Mouse (Mus musculus) midbrain, embryonic 16.5 days (tissue): ENCODE data around the gene Sox2. TPM values are rescaled to one million over a fixed set of nuclear protein-coding genes. Genes with fewer than 3 reads are reported as not detected.

ENCODE experiments used
- ATAC-seq: fragments of 200-750 bp; cut with Nextera tagmentation; 2 replicates; pipeline ENCODE4 v1.8.0; 2017; ENCODE audit warnings: moderate TSS enrichment
- H3K27ac ChIP-seq: fragments of 300-500 bp; sonication (generic); 2 replicates; pipeline ENCODE4 v1.5.1; 2014; ENCODE audit warnings: mild to moderate bottlenecking, low read length, mixed read lengths
- H3K27me3 ChIP-seq: fragments of 300-500 bp; sonication (generic); 2 replicates; pipeline ENCODE4 v1.6.1; 2014; ENCODE audit warnings: low read depth, low read length, mixed read lengths; ENCODE audit not compliant: control insufficient read depth, insufficient read depth
- H3K36me3 ChIP-seq: fragments of 300-500 bp; sonication (generic); 2 replicates; pipeline ENCODE4 v1.6.1; 2014; ENCODE audit warnings: mild to moderate bottlenecking, low read length, moderate library complexity, mixed read lengths; ENCODE audit not compliant: control insufficient read depth, insufficient read depth
- H3K4me1 ChIP-seq: fragments of 300-500 bp; sonication (generic); 2 replicates; pipeline ENCODE4 v1.6.1; 2014; ENCODE audit warnings: mild to moderate bottlenecking, low read length, mixed read lengths; ENCODE audit not compliant: control insufficient read depth, insufficient read depth
- H3K4me2 ChIP-seq: fragments of 300-500 bp; sonication (generic); 2 replicates; pipeline ENCODE4 v1.6.1; 2014; ENCODE audit warnings: mild to moderate bottlenecking, low read length, mixed read lengths
- H3K4me3 ChIP-seq: fragments of 300-500 bp; sonication (generic); 2 replicates; pipeline ENCODE4 v1.5.1; 2014; ENCODE audit warnings: low read depth, mild to moderate bottlenecking, low read length, moderate library complexity, mixed read lengths
- H3K9ac ChIP-seq: fragments of 300-500 bp; sonication (generic); 2 replicates; pipeline ENCODE4 v1.6.1; 2014; ENCODE audit warnings: low read depth, low read length, mixed read lengths
- H3K9me3 ChIP-seq: fragments of 300-500 bp; sonication (generic); replicated peaks from 2 replicates; pipeline ENCODE4 v1.6.1; 2014; ENCODE audit warnings: mild to moderate bottlenecking, low read length, mixed read lengths; ENCODE audit not compliant: control insufficient read depth, poor library complexity, severe bottlenecking
- WGBS: fragments of 180-500 bp; shearing (Covaris S2); extraction: QIAGEN DNeasy Blood & Tissue Kit; methylation state at CpG from one replicate; pipeline ENCODE4 v1.1.7; 2014; 5-methylcytosine and 5-hydroxymethylcytosine counted together
- microRNA counts: library from miRNA; unstranded; fragments of <30 nt; microRNA quantifications from one replicate; lab custom pipeline; 2016
- microRNA-seq: library from miRNA; unstranded; fragments of <30 nt; microRNA quantifications from one replicate; pipeline ENCODE4, GENCODE M21; 2017
- polyA plus RNA-seq: library from polyadenylated mRNA; unstranded; fragments of >200 nt; fragmentation: Nextera tagmentation; extraction: Ambion mirVana; gene quantifications from 2 replicates; pipeline ENCODE4 v1.2.1, GENCODE M21; 2015

The Sox2 gene
- polyA plus RNA-seq, 1 experiment from 2014 or later, result 14.3 TPM

- peaks cover 13% of the 10 kb centered on the region for H3K4me1 ChIP-seq
- no peaks in the 10 kb centered on the region for H3K36me3 ChIP-seq
- no peaks in the 10 kb centered on the region for H3K27me3 ChIP-seq
- WGBS, result 5% methylated on average over 20 of the region's 20 CpGs
- no peaks in the 10 kb centered on the region for H3K9me3 ChIP-seq
- ATAC-seq, result peak; percentile 84
- H3K4me2 ChIP-seq, result peak overlapping the region; percentile 74
- H3K27ac ChIP-seq, result peak overlapping the region; percentile 53
- peak overlapping the region; percentile 66 for H3K9ac ChIP-seq
- H3K4me3 ChIP-seq, result peak overlapping the region; percentile 36
These were observed 41.6 kb downstream of the Sox2 start for GRCm38 (mm10) chr3:34691703-34692393.

- H3K9me3 ChIP-seq, result no peaks in the 10 kb centered on the region
- peak overlapping the region; percentile 53 for H3K27ac ChIP-seq
- peaks cover 13% of the 10 kb centered on the region for H3K4me1 ChIP-seq
- no peaks in the 10 kb centered on the region for H3K27me3 ChIP-seq
- WGBS, result 7% methylated on average over 15 of the region's 15 CpGs
- H3K9ac ChIP-seq, result peak overlapping the region; percentile 66
- ATAC-seq, result peak; percentile 65
- no peaks in the 10 kb centered on the region for H3K36me3 ChIP-seq
- peak overlapping the region; percentile 36 for H3K4me3 ChIP-seq
- H3K4me2 ChIP-seq, result peak overlapping the region; percentile 74
These were observed 42.2 kb downstream of the Sox2 start for GRCm38 (mm10) chr3:34692394-34692745.

MicroRNA genes within 50 kb of the gene (microRNA counts, 519-probe panel; counts per million panel counts)
- 992 counts per million, percentile 22 among the panel's probes with 10 or more counts for microRNA mmu-miR-1897-3p (lab: Ali Mortazavi, UCI)

Small RNAs within 50 kb of the gene (microRNA-seq; reads per million reads assigned to microRNA genes)
- gene Mir1897, result not detected
